Mouse (Mus musculus) inflammation-experienced regulatory T-cells, adult 6 months (primary cell): ENCODE data around the gene Acot13. TPM values are rescaled to one million over a fixed set of nuclear protein-coding genes. Genes with fewer than 3 reads are reported as not detected.
"Not testable (repeated sequence)": the region's sequence is repeated elsewhere in the genome, so short reads cannot be mapped to it uniquely, and the experiment has no call there.

Experiments
- ATAC-seq: one replicate; pipeline ENCODE4 v1.8.0; 2017
- polyA plus RNA-seq, 3 experiments: library from polyadenylated mRNA; unstranded; fragments of 100-300 nt; shearing (Covaris generic); gene quantifications; one replicate each; pipeline ENCODE4 v1.2.1; 2017

Acot13 gene
- polyA plus RNA-seq, 3 experiments from 2014 or later = 55.2 to 89.6 (median 75.2) TPM

- peak; percentile 72 for ATAC-seq
Observed at GRCm38 (mm10) chr13:24778706-24779380, 52.5 kb downstream of the Acot13 start.

DNA sequence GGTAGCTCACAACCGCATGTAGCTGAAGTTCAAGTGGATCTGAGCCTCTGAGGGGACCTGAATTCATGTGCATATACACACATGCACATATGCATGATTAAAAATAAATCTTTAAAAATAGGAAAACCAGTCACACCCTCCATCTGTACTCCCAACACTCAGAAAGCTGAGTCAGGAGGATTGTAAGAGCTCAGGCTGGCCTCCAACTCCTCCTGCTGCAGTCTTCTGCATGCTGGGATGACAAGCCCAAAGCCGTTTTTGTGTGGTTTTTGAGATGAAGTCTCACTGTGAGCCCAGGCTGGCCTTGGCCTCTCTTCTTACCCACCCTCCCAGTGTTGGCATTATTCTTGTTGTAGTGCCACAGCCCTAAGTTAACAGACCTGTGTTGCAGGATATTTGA is 53.3 kb downstream of the Acot13 start:
- no peak for ATAC-seq

- peak; percentile 53 for ATAC-seq
Observed at GRCm38 (mm10) chr13:24776146-24776844, 55.0 kb downstream of the Acot13 start.

- not testable (repeated sequence) for ATAC-seq
Observed at GRCm38 (mm10) chr13:24771482-24771881, 59.9 kb downstream of the Acot13 start.

Other genes starting within 250 kb of the Acot13 start
- 100 to 1,000 TPM; 199 to 236 (median 232) TPM for gene Ripor2, start 249.4 kb downstream of the Acot13 start, polyA plus RNA-seq
- gene Armh2, start 90.3 kb downstream of the Acot13 start, polyA plus RNA-seq = under 1 TPM in 1 of 3 experiments, not detected in 2; 0.70 TPM
- gene Gmnn, start 69.6 kb downstream of the Acot13 start, polyA plus RNA-seq = 100 to 1,000 TPM in 1 of 3 experiments, 10 to 100 TPM in 2; 25.5 to 101 (median 26.7) TPM
- 10 to 100 TPM; 40.8 to 54.9 (median 47.8) TPM for gene BC005537, start 29.9 kb downstream of the Acot13 start, polyA plus RNA-seq
- gene Tdp2, start 139 bp upstream of the Acot13 start, polyA plus RNA-seq = 10 to 100 TPM; 18.5 to 22.5 (median 21.3) TPM
- under 1 TPM in 2 of 3 experiments, not detected in 1; 0.34 to 0.41 TPM for gene D130043K22Rik, start 13.6 kb upstream of the Acot13 start, polyA plus RNA-seq
- under 1 TPM; 0.11 to 0.68 (median 0.57) TPM for gene Aldh5a1, start 106.1 kb upstream of the Acot13 start, polyA plus RNA-seq
- 1 to 10 TPM; 1.0 to 3.3 (median 1.9) TPM for gene Gpld1, start 111.6 kb upstream of the Acot13 start, polyA plus RNA-seq
- 1 to 10 TPM; 5.0 to 6.5 (median 5.5) TPM for gene Mrs2, start 188.8 kb upstream of the Acot13 start, polyA plus RNA-seq
- not detected for gene Dcdc2a, start 224.5 kb upstream of the Acot13 start, polyA plus RNA-seq